Mouse (Mus musculus): Measurements from ENCODE around the gene Gm45713. TPM values are rescaled to one million over a fixed set of nuclear protein-coding genes. Genes with fewer than 3 reads are reported as not detected.
"Not testable (repeated sequence)": the region's sequence is repeated elsewhere in the genome, so short reads cannot be mapped to it uniquely, and the experiment has no call there.

Gm45713 gene
- total RNA-seq, 2 experiments from 2014 or later: 0.50 TPM; not detected in 1

- no peak for DNase-seq
- intact Hi-C loops (cut with DNase I): loop anchor here (5.0 kb wide), 1 partner anchor 133 kb away; no protein-coding TSS in a partner anchor
Observed at GRCm38 (mm10) chr7:45163735-45164490, 27.9 kb upstream of the Gm45713 start, which contains the start of gene Slc17a7. Gene Slc17a7 (plus strand): TSS chr7:45163949.

GRCm38 (mm10) chr7:45162996-45163615 is 27.1 kb upstream of the Gm45713 start:
- intact Hi-C loops (cut with DNase I): loop anchor here (5.0 kb wide), 1 partner anchor 134 kb away; no protein-coding TSS in a partner anchor

GRCm38 (mm10) chr7:45162551-45162950 is 26.5 kb upstream of the Gm45713 start:
- DNase-seq: no peak
- intact Hi-C loops (cut with DNase I): loop anchor here (5.0 kb wide), 1 partner anchor 135 kb away; no protein-coding TSS in a partner anchor

More at GRCm38 (mm10) chr7:45162996-45163615, 27.1 kb upstream of the Gm45713 start:
- DNase-seq: no peak

- intact Hi-C loops (cut with DNase I): loop anchor here (5.0 kb wide), 1 partner anchor 135 kb away; no protein-coding TSS in a partner anchor
- peak; percentile 97 for DNase-seq
Observed at GRCm38 (mm10) chr7:45161612-45162473, 25.8 kb upstream of the Gm45713 start.

DNA sequence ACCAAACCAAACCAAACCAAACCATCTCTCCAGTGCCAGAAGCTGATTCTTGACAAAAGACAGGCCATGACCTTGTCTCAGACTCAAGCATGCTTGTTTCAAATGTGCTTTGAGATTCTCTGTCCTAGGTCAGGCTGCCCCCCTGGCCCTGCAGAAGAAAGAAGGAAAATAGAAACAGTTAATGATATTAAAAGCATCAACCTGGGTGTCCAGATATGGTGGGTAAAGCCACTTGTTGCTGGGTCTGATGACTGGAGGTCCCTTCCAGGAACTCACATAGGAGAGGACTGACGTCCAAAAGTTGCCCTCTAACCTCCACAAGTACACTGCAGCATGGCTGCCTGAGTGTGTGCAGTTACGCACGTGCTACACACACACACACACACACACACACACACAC is 24.8 kb upstream of the Gm45713 start:
- no peak for DNase-seq
- intact Hi-C loops (cut with DNase I): loop anchor here (5.0 kb wide), 1 partner anchor 136 kb away; no protein-coding TSS in a partner anchor

DNA sequence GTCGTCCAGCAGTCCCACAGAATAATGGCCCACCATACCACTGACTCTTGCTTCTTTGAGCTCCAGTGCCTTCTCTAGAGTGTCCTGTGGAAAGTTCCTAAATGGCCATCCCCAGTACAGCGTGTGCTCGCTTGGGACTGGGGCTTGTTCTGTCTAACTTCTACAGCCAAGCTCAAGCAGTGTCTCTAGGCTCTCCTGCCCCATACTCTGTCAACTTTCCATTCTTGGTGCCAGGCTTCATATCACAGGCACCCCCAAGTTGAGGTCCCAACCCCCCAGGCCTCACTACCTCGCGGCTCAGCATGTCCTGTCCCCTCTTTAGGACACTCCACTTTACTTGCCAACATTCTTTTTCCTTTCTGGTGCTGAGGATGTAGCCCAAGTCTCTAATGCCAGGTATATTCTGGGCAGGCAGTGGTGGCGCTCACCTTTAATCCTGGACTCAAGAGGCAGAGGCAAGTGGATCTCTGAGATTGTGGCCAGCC is 24.3 kb upstream of the Gm45713 start:
- no peak for DNase-seq
- intact Hi-C loops (cut with DNase I): loop anchor here (5.0 kb wide), 1 partner anchor 137 kb away; no protein-coding TSS in a partner anchor

GRCm38 (mm10) chr7:45158991-45159390 is 23.0 kb upstream of the Gm45713 start:
- DNase-seq: no peak
- intact Hi-C loops (cut with DNase I): no loop called here

DNA sequence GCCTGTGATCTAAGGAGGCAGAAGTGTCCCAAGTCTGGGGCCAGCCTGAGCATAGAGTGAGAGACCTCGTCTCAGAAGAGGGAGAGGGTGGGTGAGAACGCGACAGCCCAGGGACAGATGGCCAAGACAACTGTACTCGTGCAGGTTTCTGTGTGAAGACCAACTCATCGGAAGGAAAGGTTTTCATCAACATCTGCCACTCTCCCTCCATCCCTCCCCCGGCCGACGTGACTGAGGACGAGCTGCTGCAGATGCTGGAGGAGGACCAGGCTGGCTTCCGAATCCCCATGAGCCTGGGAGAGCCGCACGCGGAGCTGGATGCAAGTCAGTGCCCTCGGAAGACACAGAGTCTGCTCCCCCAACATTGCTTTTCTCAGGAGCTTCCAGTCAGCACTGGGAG is 21.4 kb upstream of the Gm45713 start:
- intact Hi-C loops (cut with DNase I): no loop called here
- no peak for DNase-seq

DNA sequence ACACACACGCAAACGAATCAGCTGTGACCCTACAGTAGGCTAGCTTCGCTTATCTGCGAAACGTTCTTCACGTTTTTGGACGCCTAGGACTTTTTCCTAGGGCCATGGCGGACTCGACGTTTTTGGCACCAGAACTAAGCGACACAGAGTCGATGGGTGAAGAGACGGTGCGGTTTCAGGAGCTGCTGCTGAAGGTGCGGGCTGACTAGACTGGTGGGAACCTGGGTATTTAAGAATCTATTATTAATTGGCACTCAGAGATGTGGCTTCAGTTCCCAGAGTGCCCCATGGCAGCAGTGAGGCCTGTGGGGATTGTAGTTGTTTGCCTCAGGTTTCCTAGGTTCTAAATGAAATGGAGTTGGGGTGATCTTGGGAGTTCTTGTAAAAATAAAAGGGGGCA is 20.2 kb upstream of the Gm45713 start:
- DNase-seq: no peak
- intact Hi-C loops (cut with DNase I): no loop called here

DNA sequence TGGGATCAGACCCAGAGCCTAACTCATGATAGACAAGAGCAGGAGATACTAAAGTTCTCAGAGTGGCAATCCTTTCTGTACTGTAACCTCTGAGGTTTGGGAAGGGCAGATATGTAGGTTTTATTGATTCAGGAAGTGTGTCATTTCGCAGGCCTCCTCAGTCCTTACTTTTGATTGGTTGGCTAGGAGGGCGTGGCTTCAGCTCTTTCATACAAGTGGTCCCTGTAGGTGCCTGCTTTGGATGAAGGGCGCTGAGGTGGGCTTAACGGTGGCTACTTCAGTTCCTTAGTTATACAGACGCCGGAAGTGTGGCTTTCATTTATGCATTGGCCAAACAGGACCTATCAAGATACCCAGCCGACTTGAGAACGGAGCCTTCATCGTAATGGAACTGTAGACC is 19.6 kb upstream of the Gm45713 start:
- no peak for DNase-seq
- intact Hi-C loops (cut with DNase I): no loop called here

DNA sequence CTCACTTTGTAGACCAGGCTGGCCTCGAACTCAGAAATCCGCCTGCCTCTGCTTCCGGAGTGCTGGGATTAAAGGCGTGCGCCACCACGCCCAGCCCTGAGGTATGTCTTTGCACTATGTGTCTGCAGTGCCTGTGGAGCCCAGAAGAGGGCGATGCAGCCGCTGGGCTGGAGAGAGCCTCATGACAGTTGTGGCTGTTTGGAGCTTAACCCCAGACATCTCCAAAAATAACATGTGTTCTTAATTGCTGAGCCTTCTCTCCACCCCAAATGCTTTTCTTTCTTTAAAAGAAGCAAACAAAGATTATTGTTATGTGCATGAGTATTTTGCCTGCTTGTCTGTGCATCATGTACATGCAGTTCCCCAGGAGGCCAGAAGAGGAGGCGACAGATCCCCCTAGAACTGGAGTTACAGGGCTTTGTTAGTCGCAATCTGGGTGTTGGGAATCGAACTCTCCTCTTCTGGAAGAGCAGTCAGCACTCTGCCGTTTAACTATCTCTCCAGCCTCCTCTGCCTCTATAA is 19.0 kb upstream of the Gm45713 start:
- peak; percentile 69 for DNase-seq

DNA sequence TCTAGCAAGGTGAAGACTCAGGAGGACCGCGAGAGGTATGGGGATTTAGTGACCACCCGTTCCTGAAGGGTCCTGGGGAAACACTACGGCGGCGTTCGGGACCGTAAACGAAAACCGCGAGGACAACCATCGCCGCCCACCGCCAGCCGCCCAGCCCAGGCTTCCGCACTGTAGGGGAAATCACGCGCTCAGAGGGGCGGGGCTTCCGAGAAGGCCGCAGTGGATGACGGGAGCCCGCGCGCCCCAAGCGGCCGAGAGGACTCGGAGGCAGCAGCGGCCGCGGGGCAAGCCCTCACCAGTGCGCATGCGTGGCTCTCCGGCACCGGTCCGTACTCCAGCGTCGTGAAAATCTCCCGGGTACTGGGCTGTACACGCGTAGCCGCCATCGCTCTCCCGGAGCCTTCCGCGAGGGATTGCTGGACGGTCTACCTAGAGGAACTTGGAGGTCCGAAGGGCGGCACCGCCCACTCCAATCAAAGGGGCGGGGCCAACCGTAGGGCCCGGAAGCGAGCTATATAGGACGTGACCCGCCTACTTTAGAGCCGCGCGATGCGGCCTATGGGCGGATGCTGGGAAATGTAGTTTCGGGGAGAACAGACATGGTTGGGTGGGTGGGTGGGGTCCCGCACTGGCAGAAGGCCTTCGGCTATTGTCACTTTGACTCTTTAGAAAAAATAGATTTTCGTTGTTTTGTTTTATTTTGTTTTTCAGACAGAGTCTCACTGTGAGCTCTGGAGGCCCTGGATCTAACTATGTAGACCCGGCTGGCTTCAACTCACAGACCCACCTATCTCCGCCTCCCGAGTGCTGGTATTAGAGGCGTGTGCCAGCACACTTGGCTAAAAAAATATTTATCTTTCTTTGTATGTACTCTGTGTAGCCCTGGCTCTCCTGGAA is 18.3 kb upstream of the Gm45713 start, which contains the start of the genes Pih1d1 and Aldh16a1:
TSS of gene Pih1d1 (plus strand) at position 208 of the 897 bp plus-strand sequence.
TSS of gene Aldh16a1 (minus strand) at position 489 of the 897 bp plus-strand sequence.
- DNase-seq: peak; percentile 99
- intact Hi-C loops (cut with DNase I): no loop called here

More for the DNA sequence above, 19.0 kb upstream of the Gm45713 start:
- intact Hi-C loops (cut with DNase I): no loop called here

DNA sequence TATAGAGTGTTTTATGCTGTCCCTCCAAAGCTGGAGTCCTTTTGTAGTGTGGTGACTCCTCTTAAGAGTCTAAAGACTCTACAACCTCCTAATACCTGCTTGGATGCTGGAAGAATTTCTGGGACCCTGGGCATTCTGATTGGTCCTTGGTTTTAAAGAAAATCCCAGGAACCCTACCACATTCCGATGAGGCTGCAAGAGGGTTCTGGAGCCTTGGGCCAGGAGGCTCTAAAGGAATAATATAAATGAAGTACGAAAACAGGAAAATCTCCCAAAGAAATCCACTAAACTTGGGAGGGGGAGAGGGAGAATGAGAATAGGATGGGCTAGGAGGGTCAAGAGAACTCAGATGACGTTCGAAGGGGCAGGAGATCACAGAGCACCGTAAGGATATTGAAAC is 17.6 kb upstream of the Gm45713 start:
- intact Hi-C loops (cut with DNase I): no loop called here
- no peak for DNase-seq

- intact Hi-C loops (cut with DNase I); DNase-seq: not testable (repeated sequence)
Observed at GRCm38 (mm10) chr7:45153052-45153451, 17.0 kb upstream of the Gm45713 start.

DNA sequence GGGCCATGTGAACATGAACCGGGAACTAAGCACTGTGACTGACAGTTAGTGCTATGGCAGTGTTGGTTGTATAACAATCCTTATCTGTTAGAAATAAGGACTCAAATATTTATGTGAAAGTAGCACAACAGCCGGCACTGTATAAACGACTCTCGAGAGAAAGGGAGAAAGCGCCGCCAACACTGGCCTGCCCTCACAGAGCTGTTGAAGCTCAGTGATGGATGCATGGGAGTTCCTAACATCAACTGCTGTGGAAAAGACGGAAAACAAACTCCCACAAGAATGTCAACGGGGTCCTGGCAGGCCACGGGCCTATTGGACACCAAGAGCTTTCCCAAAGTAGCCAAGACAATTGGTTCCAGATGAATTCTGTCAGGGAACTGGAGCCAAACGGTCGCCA is 15.3 kb upstream of the Gm45713 start:
- intact Hi-C loops (cut with DNase I): no loop called here
- no peak for DNase-seq

GRCm38 (mm10) chr7:45150321-45150720 is 14.3 kb upstream of the Gm45713 start:
- DNase-seq: no peak
- intact Hi-C loops (cut with DNase I): no loop called here

DNA sequence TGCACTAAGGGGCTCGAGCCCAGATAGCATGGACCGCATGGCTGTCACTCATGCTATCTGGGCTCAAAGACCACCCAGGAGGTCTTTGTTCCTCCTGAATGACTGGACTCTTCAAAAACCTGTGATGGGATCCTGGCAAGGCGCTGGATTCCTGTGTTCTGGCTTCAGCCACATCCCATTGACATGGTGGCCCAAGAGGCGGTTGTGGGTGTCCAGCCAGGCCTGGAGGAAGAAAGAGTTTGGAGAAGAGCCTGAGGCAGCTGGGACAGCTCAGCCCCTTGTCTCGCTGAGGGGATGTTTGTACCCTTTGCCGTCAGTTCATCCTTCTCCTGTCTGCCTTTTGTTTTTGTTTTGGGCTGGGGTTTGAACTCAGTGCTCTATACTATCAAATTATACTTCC is 13.5 kb upstream of the Gm45713 start:
- intact Hi-C loops (cut with DNase I): no loop called here
- no peak for DNase-seq

GRCm38 (mm10) chr7:45148534-45149098 is 12.6 kb upstream of the Gm45713 start:
- intact Hi-C loops (cut with DNase I): no loop called here
- no peak for DNase-seq

- DNase-seq: no peak
- intact Hi-C loops (cut with DNase I): no loop called here
Observed at GRCm38 (mm10) chr7:45147899-45148298, 11.9 kb upstream of the Gm45713 start.
